Mouse (Mus musculus): ENCODE results near the gene Osbpl8. TPM values are rescaled to one million over a fixed set of nuclear protein-coding genes. Genes with fewer than 3 reads are reported as not detected.
A peak's percentile ranks its signal among the peaks of the same experiment; 100 is the strongest.
"Not testable (repeated sequence)": the region's sequence is repeated elsewhere in the genome, so short reads cannot be mapped to it uniquely, and the experiment has no call there.

Osbpl8 gene
- total RNA-seq, 2 experiments from 2014 or later, result 67.4 to 67.7 TPM

DNA sequence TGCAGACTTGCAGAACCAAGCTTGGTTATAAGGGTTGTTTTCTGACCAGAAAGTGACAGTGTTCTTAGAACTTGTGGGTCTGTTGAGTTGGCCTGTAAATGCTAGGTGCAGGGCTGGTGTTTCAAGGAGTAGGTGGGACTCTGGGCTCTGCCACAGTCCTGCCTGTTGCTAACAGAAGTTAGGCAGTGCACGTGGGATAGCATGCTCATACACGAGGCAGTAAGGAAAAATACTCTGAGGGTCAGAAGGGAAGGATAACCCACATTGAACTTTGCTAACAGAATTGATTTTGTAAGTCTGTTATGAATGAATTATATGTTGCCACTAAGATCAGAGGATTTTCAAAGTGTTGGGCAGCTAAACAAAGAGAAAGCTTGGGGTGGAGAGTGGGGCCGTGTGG, 51.6 kb downstream of the Osbpl8 start:
- intact Hi-C loops (cut with DNase I), result no loop called here
- no peak for DNase-seq (ENCODE audit: extremely low spot score in 1 of 2, low spot score in 2 of 2)

DNA sequence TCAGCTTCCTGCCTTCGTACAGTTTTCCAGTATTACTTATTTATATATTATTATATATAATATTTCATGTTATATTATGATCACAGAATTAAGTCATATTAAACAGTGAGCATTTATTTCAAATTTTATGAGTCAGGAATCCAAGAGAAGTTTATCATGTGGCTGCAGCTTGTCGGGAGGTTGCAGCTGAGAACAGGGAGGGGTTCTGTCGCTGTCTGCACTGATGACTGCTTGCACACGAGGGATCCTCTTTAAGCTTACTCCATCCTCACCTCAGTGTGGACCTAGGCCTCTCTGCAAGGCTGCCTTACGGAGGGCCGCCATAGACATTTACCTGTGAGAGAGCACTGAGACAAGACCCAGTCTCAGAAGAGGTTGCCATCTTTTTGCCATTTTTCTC, 58.0 kb downstream of the Osbpl8 start:
- intact Hi-C loops (cut with DNase I), result no loop called here
- no peak for DNase-seq (ENCODE audit: extremely low spot score in 1 of 2, low spot score in 2 of 2)

DNA sequence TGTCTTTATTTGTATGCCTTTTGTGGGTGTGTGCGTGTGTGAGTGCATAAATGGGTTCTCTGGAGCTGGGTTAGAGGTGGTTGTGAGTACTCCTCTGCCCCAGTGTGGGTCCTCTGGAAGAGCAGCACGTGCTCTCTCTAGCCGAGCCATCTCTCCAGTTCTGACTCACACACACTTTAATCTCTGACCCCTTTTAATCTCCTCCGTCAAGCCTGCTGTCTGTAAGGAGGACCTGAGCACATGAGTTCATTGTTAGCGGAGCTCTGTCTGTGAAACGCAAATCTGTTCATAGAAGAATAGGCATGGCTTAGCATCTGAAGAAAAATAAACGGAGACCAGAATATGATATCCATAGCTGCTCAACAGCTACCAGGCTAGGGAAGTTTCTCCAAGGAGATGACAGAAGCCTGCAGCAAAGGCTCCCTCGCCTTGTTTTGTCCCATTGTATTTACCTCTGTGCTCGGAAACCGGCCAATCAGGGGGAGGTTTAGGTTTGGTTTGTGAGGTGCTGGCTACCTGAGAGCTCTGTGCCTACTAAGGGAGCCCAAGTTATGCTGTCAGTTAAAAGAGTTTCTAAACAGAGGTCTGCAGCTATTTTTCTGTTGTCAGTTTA, 58.8 kb downstream of the Osbpl8 start:
- no peak for DNase-seq (ENCODE audit: extremely low spot score in 1 of 2, low spot score in 2 of 2)
- intact Hi-C loops (cut with DNase I), result no loop called here

DNA sequence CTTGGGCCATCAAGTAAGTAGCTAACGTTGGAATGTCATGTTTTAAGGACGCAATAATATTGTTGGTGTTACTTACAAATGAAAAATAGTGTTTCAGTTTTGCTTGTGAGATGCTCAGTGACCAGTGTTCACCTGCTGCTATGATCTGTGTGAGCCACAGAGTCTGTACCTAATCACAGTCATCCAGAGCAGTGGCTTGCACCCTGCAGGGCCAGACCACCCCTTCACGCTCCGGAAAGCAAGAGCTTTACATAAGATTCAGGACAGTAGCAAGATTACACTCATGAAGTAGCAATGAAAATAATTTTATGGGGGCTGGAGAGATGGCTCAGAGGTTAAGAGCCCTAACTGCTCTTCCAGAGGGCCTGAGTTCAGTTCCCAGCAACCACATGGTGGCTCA, 60.1 kb downstream of the Osbpl8 start:
- intact Hi-C loops (cut with DNase I), result no loop called here
- DNase-seq (ENCODE audit: extremely low spot score in 1 of 2, low spot score in 2 of 2), result no peak

DNA sequence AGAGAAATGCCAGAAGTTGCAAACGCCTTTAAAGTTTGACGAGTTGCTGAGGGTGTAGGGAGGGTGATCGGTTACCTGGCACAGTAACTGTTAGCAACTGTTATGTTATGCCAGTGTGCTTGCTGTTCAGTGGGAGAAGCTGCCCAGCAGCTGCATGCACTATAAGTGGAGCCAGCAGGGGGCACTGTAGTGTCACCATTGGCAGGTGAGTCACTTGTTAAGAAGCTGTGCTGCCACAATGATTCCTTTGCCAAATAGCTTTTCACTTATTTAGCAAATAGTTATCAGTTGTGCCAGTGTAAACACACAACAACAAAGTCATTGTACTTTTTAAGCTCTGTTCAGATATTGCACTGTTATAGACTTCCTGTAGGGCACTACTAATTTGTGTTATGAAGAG, 62.0 kb downstream of the Osbpl8 start:
- peak; percentile 79 to 88 for DNase-seq (ENCODE audit: extremely low spot score in 1 of 2, low spot score in 2 of 2)
- intact Hi-C loops (cut with DNase I), result no loop called here

DNA sequence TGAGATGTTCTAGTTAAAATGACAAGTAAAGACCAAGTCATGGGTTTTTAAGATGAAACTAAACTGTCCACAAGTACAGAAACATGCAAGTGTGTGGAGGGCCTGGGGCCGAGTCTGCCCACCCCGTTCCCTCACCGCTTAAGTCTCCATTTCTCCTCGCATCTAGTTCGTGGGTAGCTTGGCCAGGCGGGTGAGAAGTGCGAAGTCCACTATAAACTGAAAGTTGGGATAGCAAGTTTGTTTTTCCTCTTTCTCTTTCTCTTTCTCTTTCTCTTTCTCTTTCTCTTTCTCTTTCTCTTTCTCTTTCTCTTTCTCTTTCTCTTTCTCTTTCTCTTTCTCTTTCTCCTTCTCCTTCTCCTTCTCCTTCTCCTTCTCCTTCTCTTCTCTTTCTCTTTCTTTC, 67.7 kb downstream of the Osbpl8 start:
- intact Hi-C loops (cut with DNase I); DNase-seq (ENCODE audit: extremely low spot score in 1 of 2, low spot score in 2 of 2): not testable (repeated sequence)

DNA sequence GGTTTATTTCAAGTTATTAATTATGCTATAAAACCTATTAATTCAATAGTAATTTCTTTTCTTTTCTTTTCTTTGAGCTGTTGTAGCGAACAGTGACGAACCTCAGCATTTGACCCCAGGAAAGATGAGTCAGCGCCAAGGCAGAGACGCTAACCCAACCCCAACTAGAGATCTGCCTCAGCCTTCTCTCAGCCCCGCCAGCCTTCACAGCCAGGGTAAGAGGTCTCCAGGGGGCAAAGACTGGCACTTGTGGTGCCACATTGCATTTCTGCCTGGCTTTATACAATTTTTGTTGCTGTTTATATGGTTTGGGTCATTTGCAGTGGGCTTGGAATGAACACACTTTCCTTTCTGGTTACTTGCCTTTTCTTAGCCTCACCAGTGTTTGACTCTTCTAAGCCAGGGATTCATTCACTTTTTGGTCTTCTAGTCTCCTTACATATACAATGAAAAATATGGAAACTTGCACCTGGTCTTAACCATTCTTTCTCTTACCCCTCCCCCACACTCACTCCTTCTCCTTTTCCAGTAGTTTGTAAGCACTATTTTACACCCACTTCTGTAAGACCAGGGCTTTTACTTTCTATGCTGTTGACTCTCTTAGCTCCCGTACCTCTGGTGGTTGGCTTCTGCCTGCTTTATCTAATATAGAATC, 69.1 kb downstream of the Osbpl8 start:
- no peak for DNase-seq (ENCODE audit: extremely low spot score in 1 of 2, low spot score in 2 of 2)
- intact Hi-C loops (cut with DNase I), result no loop called here

DNA sequence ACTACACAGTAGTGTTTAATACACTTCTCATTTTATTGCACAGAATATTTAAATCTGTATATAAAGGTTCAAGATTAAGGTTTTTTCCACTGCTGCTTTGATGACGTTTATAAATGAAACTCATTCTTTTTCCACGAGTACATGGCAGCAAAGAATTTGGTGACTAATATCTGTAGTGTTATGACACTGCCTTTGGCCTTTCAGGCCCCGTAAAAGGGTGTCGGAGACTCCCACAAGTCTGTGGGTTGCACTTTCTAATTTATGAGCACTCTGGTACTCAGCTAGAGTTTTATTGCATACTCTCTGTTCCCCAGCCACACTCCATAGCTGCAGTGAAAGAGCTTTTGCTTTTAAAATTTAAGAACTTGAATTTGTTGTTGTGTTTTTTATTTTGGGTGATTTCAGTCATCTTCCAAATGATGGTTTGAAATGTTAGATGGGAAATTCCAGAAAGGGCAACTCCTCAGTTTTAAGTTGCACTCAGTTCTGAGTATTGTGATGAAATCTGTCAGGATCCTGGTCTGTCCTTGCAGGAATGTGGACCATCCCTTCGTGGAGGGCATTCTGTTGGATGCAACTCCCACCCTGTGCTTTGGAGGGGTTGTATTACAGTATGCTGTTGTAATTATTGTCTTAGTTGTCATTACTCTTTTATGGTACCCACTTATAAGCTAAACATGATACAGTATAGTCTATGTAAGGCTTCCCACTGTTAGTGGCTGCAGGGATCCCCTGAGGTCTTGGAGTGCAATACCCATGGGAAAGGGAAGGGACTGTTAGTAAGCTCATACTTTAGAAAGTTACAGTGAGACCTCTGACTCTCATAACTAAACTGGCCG, 70.1 kb downstream of the Osbpl8 start:
- DNase-seq (ENCODE audit: extremely low spot score in 1 of 2, low spot score in 2 of 2), result no peak
- intact Hi-C loops (cut with DNase I), result no loop called here

DNA sequence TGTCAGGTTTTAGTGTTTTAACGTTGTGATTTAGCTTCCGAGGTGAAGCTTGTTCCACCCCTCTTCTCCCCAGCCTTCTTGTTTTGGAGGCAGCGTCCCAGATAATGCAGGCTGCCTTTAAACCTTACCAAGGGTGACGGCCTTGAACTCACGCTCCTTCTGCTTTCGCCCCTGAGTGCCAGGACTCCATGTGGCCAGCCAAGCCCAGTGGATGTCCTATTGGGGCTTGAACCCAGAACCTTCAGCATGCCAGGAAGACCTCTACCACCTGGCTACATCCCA, 70.7 kb downstream of the Osbpl8 start:
- intact Hi-C loops (cut with DNase I), result no loop called here
- DNase-seq (ENCODE audit: extremely low spot score in 1 of 2, low spot score in 2 of 2), result no peak

DNA sequence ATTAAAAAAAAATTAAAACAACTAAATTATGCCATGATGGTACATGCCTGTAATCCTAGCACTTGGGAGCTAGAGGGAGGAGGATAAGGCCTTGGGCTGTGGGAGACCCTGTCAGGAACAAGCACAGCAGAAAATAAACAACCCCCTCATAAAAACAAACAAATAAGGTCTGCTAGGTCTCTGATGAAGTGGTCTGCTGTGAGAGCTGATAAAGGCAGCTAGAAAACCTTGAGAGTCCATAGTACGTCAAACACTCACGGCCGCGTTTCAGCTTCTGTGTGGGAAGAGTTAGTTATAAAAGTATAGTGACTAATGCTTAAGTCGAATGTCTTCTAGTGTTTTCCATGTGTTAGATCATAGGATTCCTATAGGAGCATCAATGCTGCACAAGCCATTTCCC, 72.9 kb downstream of the Osbpl8 start:
- no peak for DNase-seq (ENCODE audit: extremely low spot score in 1 of 2, low spot score in 2 of 2)
- intact Hi-C loops (cut with DNase I), result no loop called here

DNA sequence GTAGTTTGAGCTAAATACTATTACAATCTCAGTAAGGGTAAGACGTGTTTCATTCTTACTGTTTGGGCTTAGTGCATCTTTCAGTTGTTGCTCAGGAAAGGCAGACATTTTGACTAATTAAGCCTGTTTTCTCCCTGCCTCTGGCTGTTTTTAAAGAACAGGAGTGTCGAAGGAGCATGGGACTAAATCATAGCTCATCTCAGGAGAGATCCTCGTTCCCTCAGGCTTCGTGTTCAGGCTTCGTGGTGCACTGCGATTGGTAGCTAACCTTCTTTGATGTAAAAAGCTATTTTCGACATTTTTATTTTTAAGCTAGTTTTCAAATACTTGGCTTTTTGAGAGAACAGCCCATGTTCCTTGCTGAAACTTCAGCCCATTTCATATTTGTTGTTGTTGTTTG, 78.1 kb downstream of the Osbpl8 start:
- DNase-seq (ENCODE audit: extremely low spot score in 1 of 2, low spot score in 2 of 2), result no peak
- intact Hi-C loops (cut with DNase I), result no loop called here

DNA sequence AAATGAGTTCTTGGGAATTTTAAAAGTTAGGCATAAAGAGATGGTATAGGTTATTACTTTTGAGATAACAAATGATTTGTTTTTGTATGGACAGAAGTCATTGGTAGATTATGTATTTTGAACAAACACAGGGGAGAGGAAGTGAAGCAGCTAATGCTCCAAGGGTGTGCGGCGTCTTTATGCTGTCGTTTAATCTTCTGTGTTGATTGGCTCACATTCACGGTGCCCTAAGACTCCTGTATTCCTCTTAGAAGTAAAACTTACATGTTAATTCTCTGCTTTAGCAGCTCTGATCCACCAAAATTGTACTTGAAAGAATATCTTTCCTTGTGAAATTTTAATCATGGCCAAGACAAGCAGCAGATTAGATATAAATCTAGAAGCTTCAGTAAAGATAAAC, 83.1 kb downstream of the Osbpl8 start:
- intact Hi-C loops (cut with DNase I), result no loop called here

DNA sequence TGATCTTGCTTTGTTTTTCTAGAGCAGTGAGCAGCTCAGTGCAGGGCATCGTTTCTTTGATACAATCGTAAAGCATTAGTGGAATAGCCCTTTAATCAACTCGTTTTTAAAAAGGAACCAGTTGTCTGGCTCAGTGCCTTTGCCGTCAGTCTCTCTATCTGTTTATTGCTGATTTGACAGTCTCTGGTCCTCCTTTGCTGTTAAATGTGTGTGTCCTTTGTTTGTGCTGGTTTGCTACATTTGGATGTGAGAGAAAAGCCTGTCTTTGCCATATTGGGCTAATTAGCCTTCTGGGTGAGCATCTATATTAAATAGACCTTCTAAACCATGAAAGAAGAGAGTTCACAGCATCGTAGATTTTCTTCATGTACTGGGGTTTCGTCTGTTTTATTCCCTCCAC, 83.6 kb downstream of the Osbpl8 start:
- DNase-seq (ENCODE audit: extremely low spot score in 1 of 2, low spot score in 2 of 2), result no peak
- intact Hi-C loops (cut with DNase I), result no loop called here

More for the DNA sequence above, 83.1 kb downstream of the Osbpl8 start:
- no peak for DNase-seq (ENCODE audit: extremely low spot score in 1 of 2, low spot score in 2 of 2)

DNA sequence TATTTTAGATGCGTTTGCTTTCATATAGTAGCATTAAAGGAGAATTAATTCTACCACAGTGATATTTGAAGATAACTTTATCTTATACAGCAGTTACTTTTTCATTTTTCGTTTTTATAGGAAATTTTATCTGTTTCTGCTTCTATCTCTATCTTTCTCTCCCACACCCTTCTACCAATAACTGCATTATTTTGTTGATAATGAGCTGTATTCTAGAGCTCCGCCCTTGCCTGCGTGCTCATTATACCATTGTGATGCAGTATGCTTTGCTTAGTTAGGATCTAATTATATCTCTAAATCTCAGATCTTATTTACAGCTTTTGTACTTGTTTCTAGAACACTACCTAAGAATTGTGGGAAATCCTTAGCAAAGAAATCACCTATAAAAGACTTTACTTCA, 85.6 kb downstream of the Osbpl8 start:
- intact Hi-C loops (cut with DNase I), result no loop called here
- DNase-seq (ENCODE audit: extremely low spot score in 1 of 2, low spot score in 2 of 2), result no peak

DNA sequence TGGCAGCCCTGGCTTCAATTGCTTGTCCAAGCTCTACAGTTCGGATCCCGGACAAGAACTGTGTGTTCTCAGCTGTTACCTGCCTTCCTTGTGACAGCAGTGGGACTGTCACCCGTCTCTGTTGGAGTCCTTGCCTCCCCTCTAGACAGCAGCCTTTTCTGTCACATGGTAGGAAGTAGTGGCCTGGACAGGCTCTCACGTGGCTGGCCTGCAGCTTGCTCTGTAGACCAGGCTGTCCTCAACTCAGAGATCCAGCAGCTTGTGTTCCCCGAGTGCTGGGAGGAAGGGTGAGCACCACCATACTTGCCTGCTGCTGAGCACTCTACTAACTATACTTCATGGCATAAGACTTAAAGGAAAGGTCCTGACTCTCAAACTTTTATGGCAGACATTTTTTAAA, 87.1 kb downstream of the Osbpl8 start:
- intact Hi-C loops (cut with DNase I), result no loop called here

DNA sequence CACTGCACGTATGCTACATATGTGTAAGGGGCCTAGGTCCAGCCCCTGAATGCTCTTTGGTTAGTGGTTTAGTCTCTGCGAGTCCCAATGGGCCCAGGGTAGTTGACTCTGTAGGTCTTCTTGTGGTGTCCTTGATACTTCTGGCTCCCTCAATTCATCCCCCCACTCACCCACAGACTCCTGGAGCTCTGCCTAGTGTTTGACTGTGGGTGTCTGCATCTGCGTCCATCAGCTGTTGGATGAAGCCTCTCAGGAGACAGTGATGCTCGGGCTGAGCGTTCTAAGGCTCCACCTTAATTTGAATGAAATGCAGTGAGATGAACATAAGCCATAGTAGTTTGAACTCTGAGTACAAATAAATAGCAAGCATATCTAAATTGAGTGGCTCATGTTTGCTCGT, 90.7 kb downstream of the Osbpl8 start:
- no peak for DNase-seq (ENCODE audit: extremely low spot score in 1 of 2, low spot score in 2 of 2)
- intact Hi-C loops (cut with DNase I), result no loop called here

More for the DNA sequence above, 87.1 kb downstream of the Osbpl8 start:
- DNase-seq (ENCODE audit: extremely low spot score in 1 of 2, low spot score in 2 of 2), result no peak

DNA sequence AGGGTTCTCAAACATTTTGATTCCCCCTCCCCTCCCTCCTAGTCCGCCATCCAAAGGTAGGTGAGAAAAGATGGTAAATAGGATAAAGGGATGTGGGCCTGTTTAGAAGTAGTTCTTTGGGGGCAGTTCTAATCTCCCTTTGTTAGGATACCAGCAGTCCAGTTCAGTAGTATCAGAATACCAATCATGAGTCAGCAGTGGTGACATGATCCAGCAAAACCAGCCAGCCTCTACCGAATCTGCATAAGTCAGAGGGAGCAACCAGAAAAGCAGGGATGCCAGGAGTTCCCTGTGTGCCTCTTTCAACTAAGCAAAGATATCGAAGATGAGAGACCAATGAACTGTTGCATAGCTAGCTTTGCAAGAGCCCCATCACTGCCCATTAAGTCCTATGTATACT, 91.6 kb downstream of the Osbpl8 start:
- intact Hi-C loops (cut with DNase I), result no loop called here
- no peak for DNase-seq (ENCODE audit: extremely low spot score in 1 of 2, low spot score in 2 of 2)

DNA sequence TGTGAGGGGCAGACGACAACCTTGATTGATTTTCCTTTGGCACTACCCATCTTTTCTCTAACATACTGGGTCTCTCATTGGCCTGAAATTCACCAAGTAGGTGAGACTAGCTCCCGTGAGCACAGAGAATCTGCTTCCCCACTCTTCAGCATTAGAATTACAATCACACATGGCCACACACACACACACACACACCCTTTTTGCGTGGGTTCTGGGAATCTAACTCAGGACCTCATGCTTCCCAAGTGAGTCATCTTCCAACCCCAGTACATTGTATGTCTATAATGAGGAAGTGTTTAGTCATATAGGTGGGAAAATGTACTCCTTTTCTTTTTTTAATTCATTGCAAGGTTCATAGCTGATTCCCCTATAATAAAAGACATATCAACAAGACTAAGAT, 92.8 kb downstream of the Osbpl8 start:
- no peak for DNase-seq (ENCODE audit: extremely low spot score in 1 of 2, low spot score in 2 of 2)
- intact Hi-C loops (cut with DNase I), result no loop called here

DNA sequence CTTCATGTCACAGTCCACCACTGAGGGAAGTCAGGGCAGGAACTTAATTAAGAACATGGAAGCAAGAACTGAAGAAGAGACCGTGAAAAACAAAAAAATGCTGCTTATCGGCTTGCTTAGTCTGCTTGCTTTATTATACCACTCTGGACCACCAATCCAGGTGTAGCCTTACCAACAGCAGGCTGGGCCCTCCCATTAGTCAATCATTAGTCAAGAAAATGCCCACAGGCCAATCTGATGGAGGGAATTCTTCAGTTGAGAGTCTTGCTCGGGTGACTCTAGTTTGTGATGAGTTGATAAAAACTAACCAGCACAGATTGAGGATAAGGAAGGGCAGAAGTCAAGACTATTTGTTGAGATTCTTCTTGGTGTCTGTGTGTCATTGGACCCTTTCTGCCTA, 93.7 kb downstream of the Osbpl8 start:
- DNase-seq (ENCODE audit: extremely low spot score in 1 of 2, low spot score in 2 of 2), result no peak
- intact Hi-C loops (cut with DNase I), result no loop called here

DNA sequence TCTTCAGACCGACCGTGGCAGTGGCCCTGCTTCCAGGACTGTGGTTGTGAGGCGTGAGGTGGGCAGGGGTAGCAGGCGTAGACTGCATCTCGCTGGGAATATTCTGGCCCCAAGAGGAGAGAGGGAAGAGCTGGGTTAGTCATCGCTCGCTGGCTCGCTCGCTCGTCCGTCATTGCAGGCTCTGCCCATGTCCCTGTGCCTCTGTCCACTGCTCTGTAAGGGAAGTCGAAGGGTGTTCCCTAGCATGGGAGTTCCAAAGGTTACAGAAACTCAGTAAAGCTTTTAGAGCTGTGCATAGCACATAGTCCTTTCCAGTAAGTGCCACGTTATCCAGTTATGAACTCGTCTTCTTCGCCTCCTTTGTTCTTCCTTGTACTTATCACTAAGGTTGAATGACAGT, 107.1 kb downstream of the Osbpl8 start:
- intact Hi-C loops (cut with DNase I), result no loop called here
- DNase-seq (ENCODE audit: extremely low spot score in 1 of 2, low spot score in 2 of 2), result no peak

Measured in left cerebral cortex, postnatal 10 days (tissue).